Mouse (Mus musculus) CD4-positive, CD25-positive, alpha-beta regulatory T cell, adult 4 months (primary cell): Measurements from ENCODE around the gene Arhgef28. TPM values are rescaled to one million over a fixed set of nuclear protein-coding genes. Genes with fewer than 3 reads are reported as not detected.

Source experiments
- ATAC-seq: one replicate; pipeline ENCODE4 v1.8.0; 2017
- polyA plus RNA-seq, 2 experiments: library from polyadenylated mRNA; unstranded; fragments of 100-300 nt; shearing (Covaris generic); gene quantifications; one replicate each; pipeline ENCODE4 v1.2.1; 2017

Arhgef28 gene
- polyA plus RNA-seq = under 1 TPM in 1 of 2 experiments, not detected in 1; 0.47 TPM

- no peak for ATAC-seq
These were observed at the start of gene Arhgef28 for GRCm38 (mm10) chr13:98205771-98206545. Arhgef28 (minus strand) TSS chr13:98206439.

GRCm38 (mm10) chr13:98254921-98255320 lies 48.7 kb upstream of the Arhgef28 start:
- no peak for ATAC-seq

DNA sequence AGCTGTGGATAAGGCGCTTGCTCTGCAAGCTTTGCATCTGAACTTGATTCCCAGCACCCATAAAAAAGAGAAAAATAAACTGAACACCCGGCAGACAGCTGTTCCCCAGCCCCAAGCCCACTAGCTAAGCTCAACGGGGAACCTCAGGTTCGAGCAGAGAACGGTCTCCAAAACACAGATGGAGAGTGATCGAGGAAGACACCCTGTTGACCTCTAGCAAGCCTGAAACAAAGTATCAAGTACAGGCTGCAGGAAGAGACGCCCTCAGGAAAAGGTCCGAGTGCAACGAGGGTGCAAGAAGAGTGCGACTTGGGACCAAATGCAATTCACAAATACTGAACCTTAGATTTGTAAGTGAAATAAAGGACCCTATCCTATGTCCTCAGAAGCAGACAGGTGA lies 43.4 kb upstream of the Arhgef28 start:
- ATAC-seq = no peak

DNA sequence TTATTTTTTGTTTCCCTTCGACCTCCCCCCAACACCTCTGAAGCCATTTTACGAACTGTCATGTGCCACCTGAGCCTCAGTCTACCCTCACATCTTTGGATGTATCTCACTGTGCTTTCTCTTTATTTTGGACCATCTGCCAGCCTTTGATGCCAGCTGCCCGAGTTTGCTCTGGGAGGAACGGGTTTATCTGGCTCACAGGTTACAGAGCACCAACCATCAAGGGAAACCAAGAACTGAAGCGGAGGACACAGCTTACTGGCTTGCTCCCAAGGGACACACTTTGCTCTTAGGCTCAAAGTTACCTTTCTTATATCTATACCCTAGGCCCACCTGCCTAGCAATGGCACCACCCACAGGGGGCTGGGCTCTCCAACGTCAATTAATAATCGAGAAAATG lies 39.1 kb upstream of the Arhgef28 start:
- no peak for ATAC-seq

GRCm38 (mm10) chr13:98244571-98245350 lies 38.5 kb upstream of the Arhgef28 start:
- no peak for ATAC-seq

- no peak for ATAC-seq
These were observed 35.5 kb upstream of the Arhgef28 start for GRCm38 (mm10) chr13:98241531-98242282.

DNA sequence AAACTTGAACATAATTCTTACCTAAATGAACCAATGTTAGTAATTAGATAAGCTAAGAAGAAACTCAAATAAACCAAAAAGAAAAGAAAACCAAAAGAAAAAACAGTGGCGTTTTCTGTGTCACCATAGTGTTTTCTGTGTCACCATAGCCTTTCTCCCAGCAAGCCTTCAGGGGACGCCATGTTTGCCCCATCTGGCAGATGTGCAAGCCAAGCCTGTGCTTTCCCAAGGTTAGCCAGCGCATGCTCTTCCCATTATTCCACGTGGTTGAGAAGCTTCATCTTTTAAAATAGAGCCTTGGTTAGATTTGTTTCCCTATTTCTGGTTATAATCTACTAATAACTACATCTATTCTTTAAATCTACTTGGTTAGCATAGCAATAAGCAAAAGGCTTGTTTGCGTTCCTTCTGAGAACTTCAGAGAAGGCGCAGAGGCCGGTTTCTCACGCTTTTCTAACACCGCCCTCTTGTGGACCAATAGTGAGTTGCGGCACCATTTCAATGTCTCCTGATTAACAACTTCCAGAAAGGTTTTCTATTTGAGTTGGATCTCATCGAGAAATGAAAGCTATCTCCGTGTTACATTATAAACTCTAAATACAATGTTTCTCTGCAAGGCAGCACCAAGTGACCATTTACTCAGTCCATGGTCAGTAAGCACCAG lies 33.9 kb upstream of the Arhgef28 start:
- peak; percentile 43 for ATAC-seq

- ATAC-seq = no peak
These were observed 29.2 kb upstream of the Arhgef28 start for GRCm38 (mm10) chr13:98235451-98235850.

DNA sequence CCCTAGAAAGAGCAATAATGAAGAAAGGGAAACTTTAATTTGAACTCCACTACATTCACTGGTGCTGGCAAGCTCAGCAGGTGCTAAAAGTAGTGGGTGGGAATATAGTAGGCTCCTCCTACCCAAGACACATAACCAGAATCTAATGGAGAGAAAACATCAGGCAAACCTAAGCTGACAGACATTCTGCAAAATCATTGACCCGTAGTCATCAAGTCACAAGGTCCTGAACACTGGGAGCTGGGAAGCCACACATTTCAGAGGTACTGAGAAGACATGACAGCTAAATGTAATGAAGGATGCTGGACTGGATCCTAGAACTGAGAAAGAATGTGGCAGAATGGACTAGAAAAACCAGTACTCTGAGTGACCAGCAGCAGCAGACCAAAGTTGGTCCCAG lies 24.3 kb upstream of the Arhgef28 start:
- no peak for ATAC-seq

- no peak for ATAC-seq
These were observed 20.0 kb upstream of the Arhgef28 start for GRCm38 (mm10) chr13:98226225-98226624.

- ATAC-seq = no peak
These were observed 16.6 kb upstream of the Arhgef28 start for GRCm38 (mm10) chr13:98222848-98223247.

GRCm38 (mm10) chr13:98210137-98210536 lies 3.9 kb upstream of the Arhgef28 start:
- ATAC-seq = no peak

- ATAC-seq = no peak
These were observed 2.6 kb upstream of the Arhgef28 start for GRCm38 (mm10) chr13:98208842-98209241.

- ATAC-seq = no peak
These were observed 269 bp upstream of the Arhgef28 start for GRCm38 (mm10) chr13:98206546-98206870.

- ATAC-seq = no peak
These were observed 1.1 kb downstream of the Arhgef28 start for GRCm38 (mm10) chr13:98205111-98205510.

DNA sequence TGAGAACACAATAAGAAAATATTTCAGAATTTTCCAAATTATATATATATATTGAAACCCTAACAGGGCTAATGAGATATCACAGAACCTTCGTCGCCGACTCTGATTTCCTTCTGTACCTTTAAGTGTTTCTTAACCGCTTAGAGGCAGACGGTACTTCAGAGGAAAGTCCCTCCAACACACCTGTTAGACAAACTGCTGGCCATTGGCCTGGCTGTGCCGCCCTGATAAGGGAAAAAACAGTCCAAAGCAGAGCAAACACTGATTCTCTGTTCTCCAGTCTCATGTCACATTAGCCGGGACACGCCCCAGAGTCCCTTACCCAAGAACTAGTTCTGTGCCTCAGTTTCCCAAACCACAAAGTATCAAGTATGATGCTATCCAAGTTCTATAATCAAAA lies 1.9 kb downstream of the Arhgef28 start:
- no peak for ATAC-seq

- ATAC-seq = no peak
These were observed 4.8 kb downstream of the Arhgef28 start for GRCm38 (mm10) chr13:98201436-98201835.

DNA sequence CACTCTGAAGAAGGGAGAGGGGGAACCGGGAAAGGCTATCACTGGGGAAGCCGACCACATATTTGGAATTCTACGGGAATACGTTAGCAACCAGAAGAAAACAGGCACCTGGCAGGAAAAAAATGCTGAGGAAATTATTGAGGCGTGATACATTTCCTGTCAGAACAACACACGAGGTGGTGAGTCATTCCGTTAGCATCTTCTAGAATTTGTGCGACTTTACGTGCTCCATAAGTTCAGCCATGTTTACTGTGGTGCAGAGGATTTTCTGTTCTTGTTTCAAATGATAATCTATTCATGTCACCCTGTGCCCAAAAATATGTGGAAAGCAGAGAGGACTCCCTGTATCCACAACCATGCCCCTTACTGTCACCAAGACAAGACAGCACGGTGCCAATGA lies 13.6 kb downstream of the Arhgef28 start:
- no peak for ATAC-seq

- ATAC-seq = no peak
These were observed 17.7 kb downstream of the Arhgef28 start for GRCm38 (mm10) chr13:98188500-98188899.

GRCm38 (mm10) chr13:98187904-98188303 lies 18.3 kb downstream of the Arhgef28 start:
- no peak for ATAC-seq

- no peak for ATAC-seq
These were observed 20.1 kb downstream of the Arhgef28 start for GRCm38 (mm10) chr13:98186179-98186578.

DNA sequence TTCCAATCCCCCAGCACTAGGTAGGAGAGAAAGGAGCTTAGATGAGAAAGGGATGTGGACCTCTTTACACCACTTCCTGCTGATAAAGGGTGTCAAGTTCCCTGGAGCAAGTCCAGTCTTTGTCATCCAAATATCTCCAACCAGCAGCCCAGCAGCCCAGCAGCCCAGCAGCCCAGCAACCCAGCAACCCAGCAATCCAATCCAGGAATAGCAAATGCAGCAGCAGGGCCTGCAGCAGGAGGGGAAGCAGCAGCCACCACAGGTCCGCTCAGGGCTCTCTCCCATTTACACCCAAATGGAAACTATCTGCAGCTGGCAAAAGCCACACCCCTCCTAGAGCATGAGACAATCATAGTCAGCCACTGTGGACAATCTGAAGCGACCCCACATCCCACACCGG lies 21.6 kb downstream of the Arhgef28 start:
- ATAC-seq = no peak
